Mouse (Mus musculus) lung, postnatal 0 days (tissue): ENCODE results near the gene Gm28635.

Experiments
- CTCF ChIP-seq: IDR thresholded peaks from 2 replicates; pipeline ENCODE4 v1.5.1; 2016; ENCODE audit warnings: antibody characterized with exemption, mild to moderate bottlenecking
- EP300 ChIP-seq: IDR thresholded peaks from 2 replicates; pipeline ENCODE4 v1.6.1; 2016; ENCODE audit warnings: antibody characterized with exemption, mild to moderate bottlenecking, control low read depth

DNA sequence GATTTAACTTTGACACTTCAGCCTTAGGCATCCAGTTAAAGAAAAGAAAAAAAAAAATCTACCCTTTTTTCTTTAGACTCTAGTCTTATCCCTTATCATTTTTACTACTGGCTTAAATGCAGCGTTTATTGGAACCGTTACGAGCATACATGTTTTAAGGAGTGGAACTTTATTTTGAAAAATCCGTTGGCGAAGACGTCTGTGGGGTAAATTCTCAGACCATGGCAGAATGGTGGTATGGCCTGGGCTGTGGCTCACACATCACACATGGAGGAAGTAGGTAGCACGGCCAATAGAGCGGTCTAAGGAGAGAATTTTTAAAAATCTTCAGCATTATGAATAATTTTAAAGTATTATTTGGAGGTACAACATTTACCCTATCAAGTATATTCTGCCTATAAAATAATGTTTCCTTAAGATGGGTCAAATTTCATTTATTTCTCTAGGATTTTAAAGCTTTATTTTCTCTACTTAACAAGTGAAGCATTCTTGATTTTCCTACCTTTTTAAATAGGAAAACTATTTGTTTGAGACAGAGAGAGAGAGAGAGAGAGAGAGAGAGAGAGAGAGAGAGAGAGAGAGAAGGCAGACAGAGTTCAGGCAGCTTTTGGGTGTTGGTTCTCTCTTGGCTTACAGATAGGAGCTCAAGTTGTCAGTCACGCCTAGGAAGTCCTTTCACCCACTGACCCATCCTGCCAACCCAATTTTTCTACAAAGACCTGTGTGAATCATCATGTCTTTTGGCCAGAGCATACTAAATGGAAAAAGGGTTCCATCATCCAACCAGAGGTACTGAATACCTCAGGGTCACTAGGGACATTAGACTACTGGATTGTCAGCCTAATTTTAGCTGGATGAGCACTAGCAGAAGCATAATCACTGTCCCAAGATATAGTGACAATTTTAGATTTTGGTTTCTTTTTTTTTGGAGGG is 38.8 kb upstream of the Gm28635 start:
- no peak for TF ChIP-seq CTCF
- no peak for TF ChIP-seq EP300
